Mouse (Mus musculus) adrenal gland, postnatal 14 days (tissue): ENCODE data around the gene Tnnc1. TPM values are rescaled to one million over a fixed set of nuclear protein-coding genes. Genes with fewer than 3 reads are reported as not detected.

Experiments
- DNase-seq: peaks from one replicate; pipeline ENCODE4 v3.0.0; 2021; ENCODE audit warnings: mixed read lengths
- long read RNA-seq, 2 experiments: library from polyadenylated mRNA; stranded (forward); transcript quantifications; one replicate each; pipeline ENCODE4 v2.0.0; 2021
- total RNA-seq: library from RNA; stranded (reverse); gene quantifications from 2 replicates; pipeline ENCODE4 v1.2.3, GENCODE M21; 2021

Tnnc1 gene
- 0.67 and 1.3 TPM in 2 replicates for total RNA-seq
- long read RNA-seq, experiment 1, partial matches to known transcripts, result 0 of 1 reads
- long read RNA-seq, experiment 1, other reads (novel, unspliced or antisense), result 1 of 1 reads
- long read RNA-seq, experiment 2, result 0 reads

GRCm38 (mm10) chr14:31208084-31208483 lies at the start of gene Tnnc1:
Gene Tnnc1, plus strand, starts transcription at chr14:31208312.
- no peak for DNase-seq

DNA sequence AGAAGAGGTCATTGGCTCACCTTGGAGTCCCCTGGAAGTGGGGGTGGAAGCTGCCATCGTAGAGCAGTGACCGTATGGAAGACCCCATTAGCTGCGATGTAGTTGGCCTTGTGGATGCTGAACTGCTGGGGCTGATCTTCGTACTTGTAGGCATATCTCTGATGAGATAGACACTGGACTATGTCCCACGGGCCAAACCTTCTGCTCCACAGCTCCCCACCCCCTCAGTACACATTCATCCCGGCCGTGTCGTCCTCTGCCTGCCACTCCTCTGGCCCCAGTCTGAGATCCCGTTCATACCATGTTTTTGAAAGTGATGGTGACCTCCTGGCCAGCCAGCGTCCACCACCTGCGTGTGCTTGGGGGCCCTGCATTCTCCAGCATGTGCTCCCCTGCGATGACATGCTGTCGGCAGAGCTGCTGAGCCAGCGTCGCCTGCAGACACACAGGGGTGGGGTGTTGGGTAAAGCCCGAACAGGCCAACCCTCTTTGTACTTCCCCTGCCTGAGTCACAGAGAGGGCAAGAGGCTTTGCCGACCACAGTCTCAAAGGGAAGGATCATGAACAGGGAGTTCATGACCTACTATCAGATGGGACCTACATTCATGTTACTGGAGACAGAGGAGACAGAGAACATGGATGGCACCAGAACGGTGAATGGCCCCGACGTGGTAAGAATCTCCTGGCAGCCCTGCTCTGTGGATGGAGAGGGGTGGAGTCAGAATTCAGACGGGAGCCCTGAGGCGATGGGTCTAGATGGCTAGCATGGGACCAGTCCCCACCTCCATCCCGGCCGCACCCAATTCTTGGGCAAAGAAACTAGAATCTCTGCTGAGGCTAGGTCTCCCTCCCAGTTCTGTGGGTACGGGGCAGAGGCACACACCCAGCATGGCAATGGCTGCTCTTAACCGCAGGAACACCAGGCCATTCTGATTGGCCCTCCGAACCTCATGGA lies 47.6 kb upstream of the Tnnc1 start:
- DNase-seq, result no peak

GRCm38 (mm10) chr14:31161191-31161590 lies 46.9 kb upstream of the Tnnc1 start:
- no peak for DNase-seq

- no peak for DNase-seq
Measured at GRCm38 (mm10) chr14:31161638-31162037, 46.5 kb upstream of the Tnnc1 start.

GRCm38 (mm10) chr14:31164067-31164466 lies 44.0 kb upstream of the Tnnc1 start:
- no peak for DNase-seq

GRCm38 (mm10) chr14:31165010-31165409 lies 43.1 kb upstream of the Tnnc1 start:
- DNase-seq, result peak; percentile 69

GRCm38 (mm10) chr14:31165458-31165857 lies 42.7 kb upstream of the Tnnc1 start:
- no peak for DNase-seq

GRCm38 (mm10) chr14:31165991-31166630 lies 42.0 kb upstream of the Tnnc1 start:
- DNase-seq, result peak; percentile 54

DNA sequence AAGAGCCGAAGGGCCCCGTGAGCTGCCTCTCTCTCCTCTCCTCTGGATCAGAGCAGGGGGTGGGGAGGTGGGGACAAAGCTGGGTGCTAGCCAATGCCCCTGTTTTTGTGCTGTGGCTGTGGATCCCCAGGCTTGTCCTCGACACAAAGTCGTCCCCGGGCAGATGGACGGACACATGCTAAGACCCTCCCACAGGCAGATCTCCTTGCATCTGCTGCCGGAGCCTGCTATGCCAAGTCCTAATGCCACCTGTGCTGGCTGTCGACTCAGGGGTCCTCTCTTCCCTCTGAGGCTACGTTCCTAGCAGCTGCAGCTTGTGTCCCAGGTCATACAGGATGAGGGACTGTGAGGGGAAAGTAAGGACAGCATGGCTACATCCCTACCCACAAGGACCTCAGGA lies 41.3 kb upstream of the Tnnc1 start:
- DNase-seq, result no peak

DNA sequence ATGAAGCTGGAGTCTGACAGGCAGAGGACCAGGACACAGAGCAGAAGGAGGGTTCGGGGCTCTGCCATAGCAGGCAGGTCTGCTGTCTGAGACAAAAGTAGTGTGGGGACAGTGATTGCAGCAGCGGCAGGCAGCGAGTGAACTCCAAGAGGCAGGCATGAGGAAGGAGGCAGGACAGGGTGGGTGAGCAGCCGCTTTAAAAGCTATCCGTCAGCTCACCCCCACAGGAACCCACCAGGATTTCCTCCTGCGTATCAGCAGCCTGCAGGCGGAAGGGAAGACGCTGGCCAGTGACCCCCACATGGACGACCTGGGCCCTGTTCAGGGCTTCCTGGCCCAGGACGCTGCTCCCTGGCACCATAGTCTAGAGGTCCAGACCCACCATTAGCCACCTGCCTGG lies 39.7 kb upstream of the Tnnc1 start, which contains the start of gene Stab1:
TSS of gene Stab1 (minus strand) at position 217 of the 400 bp plus-strand sequence.
- peak; percentile 63 for DNase-seq

DNA sequence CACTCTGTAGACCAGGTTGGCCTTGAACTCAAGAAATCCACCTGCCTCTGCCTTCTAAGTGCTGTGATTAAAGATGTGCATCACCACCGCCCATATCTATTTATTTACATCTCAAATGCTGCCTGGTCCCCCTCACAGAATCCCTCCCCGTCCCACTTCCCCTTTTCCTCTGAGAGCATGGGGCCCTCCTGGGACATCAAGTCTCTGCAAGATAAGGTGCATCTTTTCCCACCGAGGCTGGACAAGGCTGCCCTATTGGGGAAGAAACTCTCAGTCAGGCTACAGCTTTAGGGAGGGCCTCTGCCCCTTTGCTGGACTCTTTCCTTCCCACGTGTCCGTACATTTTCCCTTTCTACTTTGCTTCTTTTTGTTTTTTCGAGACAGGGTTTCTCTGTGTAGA lies 38.6 kb upstream of the Tnnc1 start:
- DNase-seq, result no peak

- DNase-seq, result no peak
Measured at GRCm38 (mm10) chr14:31170963-31171362, 37.1 kb upstream of the Tnnc1 start.

DNA sequence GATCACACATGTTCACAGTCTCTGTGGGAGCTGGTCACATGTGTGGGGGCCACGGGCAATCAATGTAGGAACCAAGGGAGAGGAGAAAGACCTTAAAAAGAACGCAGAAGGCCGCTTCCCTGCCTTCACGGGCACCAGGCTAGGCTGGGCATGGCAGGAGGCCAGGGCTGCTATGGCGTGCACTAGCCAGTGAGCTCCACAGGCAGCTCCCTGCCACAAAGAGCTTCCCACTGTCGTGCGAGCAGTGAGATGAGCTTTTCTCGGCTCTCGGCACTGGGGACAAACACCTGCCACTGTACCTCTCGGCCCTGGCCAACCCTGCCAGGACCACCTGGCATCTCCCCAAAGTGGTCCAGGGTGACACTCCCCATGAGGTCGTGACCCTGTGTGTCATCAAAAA lies 36.7 kb upstream of the Tnnc1 start:
- peak; percentile 57 for DNase-seq

DNA sequence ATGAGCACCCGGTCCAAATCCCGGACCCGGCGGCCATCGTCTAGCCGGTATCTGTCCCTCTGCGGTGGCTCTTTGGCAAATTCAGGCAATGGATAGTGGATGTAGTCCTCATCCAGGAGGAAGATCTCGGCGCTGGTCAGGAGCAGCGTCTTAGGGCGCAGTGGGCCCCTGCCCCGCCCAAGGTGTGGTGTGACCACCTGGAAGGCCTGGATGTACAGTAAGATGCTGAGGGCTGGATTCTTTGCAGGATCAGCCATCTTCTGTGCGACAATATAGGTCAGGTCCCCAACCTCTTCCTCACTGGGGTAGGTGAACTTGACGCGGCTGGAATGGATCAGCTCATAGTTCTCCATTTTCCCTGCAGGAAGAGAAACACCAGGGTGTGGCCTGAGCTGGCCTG lies 36.3 kb upstream of the Tnnc1 start:
- no peak for DNase-seq

DNA sequence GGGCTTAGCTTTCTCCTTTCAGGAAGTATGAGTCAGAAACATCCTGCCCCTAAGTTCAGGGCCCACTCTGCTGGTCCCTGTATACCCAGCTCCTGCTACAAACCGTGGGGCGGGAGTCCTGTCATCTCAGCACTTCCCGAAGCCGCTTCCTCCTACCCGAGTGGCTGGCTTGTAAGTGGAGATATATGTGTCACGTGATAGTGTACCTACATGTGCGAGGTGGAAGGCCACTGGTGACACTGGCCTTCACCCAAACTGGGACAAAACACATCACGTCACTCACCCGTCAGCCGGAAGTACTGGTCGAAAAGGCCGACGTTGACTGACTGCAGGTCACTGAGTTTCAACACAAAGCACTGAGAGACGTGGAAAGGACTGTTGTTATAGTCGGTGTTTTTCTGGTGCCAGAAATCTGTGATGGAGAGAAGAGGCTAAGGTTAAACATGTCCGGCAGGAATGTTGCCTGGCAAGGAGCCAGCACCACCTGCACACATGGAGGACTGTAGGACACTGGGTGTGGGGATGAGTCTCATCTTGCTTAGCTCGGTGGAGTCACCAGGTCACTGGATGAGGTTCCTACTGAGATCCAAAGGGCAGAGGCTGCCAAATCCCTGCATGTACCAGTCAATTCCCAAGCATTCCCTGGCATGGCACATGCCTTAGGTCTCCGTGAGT lies 35.2 kb upstream of the Tnnc1 start:
- peak; percentile 48 for DNase-seq

GRCm38 (mm10) chr14:31173537-31173936 lies 34.6 kb upstream of the Tnnc1 start:
- no peak for DNase-seq

- no peak for DNase-seq
Measured at GRCm38 (mm10) chr14:31177287-31177686, 30.8 kb upstream of the Tnnc1 start.

GRCm38 (mm10) chr14:31177715-31178114 lies 30.4 kb upstream of the Tnnc1 start:
- no peak for DNase-seq

DNA sequence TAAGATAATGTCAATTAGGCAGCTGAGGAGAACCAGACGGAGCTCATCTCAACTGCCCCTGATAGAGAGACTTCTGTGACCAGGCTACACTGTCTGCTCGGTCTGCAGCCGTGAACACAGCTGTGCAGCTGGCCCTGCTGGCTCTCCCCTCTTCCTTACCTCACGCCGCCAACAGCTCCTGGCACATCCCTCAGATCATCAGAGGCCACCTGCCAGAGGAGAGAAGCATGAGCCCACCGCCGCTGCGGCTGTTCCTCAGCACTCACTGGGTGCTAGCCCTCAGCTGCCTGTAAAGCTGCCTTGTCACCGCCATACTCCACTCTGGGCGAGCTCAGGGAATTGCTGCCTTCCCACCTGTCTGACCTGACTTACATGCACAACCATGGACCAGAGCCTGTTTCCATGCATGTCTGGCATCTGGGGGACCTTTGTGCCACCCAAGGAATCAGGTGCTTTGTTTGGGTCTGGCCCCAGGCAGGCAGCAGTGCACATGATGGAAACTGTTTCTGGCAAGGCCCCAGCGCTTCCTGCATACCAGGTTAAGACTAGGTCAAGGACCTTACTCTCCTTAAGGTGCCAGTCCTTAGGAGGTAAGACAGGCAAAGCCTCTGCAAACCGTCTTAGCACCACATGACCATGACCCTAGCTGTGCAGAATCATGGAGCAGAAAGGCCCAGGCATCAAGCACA lies 28.3 kb upstream of the Tnnc1 start:
- no peak for DNase-seq

- no peak for DNase-seq
Measured at GRCm38 (mm10) chr14:31181512-31181911, 26.6 kb upstream of the Tnnc1 start.

- no peak for DNase-seq
Measured at GRCm38 (mm10) chr14:31182786-31183290, 25.3 kb upstream of the Tnnc1 start.

- no peak for DNase-seq
Measured at GRCm38 (mm10) chr14:31183541-31183940, 24.6 kb upstream of the Tnnc1 start.
